Mouse (Mus musculus) small intestine, adult 2 months (tissue): ENCODE data around the gene Arid4b.

ENCODE experiments used
- CTCF ChIP-seq: fragments of 200-500 bp; IDR thresholded peaks from 2 replicates; pipeline ENCODE4 v1.5.1; 2012; ENCODE audit warnings: low read depth, mild to moderate bottlenecking, control low read depth, inconsistent platforms, low read length, moderate library complexity, mixed read lengths; ENCODE audit not compliant: insufficient replicate concordance, insufficient read length; ENCODE audit errors: extremely low read depth
- POLR2A ChIP-seq: fragments of 200-500 bp; IDR thresholded peaks from 2 replicates; pipeline ENCODE4 v1.6.1; 2012; ENCODE audit warnings: low read depth, mild to moderate bottlenecking, control low read depth, inconsistent platforms, low read length, moderate library complexity

- TF ChIP-seq CTCF = no peak
- TF ChIP-seq POLR2A = no peak
These were observed 5.0 kb downstream of the Arid4b start for GRCm38 (mm10) chr13:14068035-14068434.
